Mouse (Mus musculus) megakaryocyte, embryonic 14.5 days (primary cell): ENCODE data around the gene Akr1c20. TPM values are rescaled to one million over a fixed set of nuclear protein-coding genes. Genes with fewer than 3 reads are reported as not detected.

Source experiments
- H3K27me3 ChIP-seq: replicated peaks from 2 replicates; pipeline ENCODE3; 2012; ENCODE audit warnings: inconsistent platforms
- H3K36me3 ChIP-seq: replicated peaks from 2 replicates; pipeline ENCODE3; 2012; ENCODE audit warnings: low read length, inconsistent platforms, mixed read lengths
- H3K4me1 ChIP-seq: 2 replicates; pipeline ENCODE4 v1.6.1; 2012; ENCODE audit warnings: inconsistent platforms
- H3K4me3 ChIP-seq: replicated peaks from 2 replicates; pipeline ENCODE3; 2012; ENCODE audit warnings: moderate library complexity, mild to moderate bottlenecking, inconsistent platforms
- H3K9me3 ChIP-seq: 2 replicates; pipeline ENCODE4 v1.6.1; 2012; ENCODE audit warnings: inconsistent platforms
- FLI1 ChIP-seq: IDR thresholded peaks from 2 replicates; pipeline ENCODE4 v1.6.1; 2012; ENCODE audit warnings: low read length, inconsistent platforms, mixed read lengths
- GATA1 ChIP-seq: IDR thresholded peaks from 3 replicates; pipeline ENCODE4 v1.6.1; 2012; ENCODE audit warnings: mixed read lengths, low read length, inconsistent platforms, borderline replicate concordance
- polyA plus RNA-seq: library from polyadenylated mRNA; stranded (reverse); fragments of >175 nt; gene quantifications from 2 replicates; pipeline ENCODE4 v1.2.3, GENCODE M21; 2012; ENCODE audit warnings: low replicate concordance; ENCODE audit not compliant: insufficient read depth

Gene Akr1c20
- polyA plus RNA-seq, result not detected in 2 replicates

DNA sequence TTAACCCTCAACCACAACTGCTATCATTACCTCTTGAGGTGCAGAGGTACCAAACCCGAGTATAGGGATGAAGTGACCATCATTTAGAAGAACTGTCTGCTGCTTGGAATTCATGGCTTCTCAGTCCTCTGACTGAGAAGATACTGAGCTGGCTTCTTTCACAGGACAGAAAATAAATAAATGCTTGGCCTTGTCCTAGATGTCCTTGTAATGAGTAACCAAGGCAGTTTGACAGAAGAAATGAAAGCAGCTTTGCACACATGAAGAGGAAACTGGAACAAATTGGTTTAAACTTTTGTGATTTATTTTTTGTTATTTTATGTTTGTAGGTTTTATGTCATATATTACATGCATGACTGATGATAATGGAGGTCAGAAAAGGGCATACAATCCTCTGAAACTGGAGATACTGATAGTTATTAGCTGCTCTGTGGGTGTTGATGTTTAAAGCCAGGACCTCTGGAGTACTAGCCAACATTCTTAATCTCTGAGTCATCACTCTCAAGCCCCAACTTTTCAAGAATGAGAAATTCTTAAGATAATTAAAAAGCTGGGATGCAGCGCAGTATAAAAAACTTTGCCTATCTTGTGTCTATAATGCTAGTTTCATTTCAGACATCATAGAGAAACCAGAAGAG, at the start of gene Akr1c20:
Gene Akr1c20, minus strand, starts transcription at position 145 of the 638 bp plus-strand sequence.
- Histone ChIP-seq H3K36me3 (no peaks in the 10 kb centered on the region), H3K4me1 (no peaks in the 10 kb centered on the region)
- TF ChIP-seq GATA1 (no peak), FLI1 (no peak)

DNA sequence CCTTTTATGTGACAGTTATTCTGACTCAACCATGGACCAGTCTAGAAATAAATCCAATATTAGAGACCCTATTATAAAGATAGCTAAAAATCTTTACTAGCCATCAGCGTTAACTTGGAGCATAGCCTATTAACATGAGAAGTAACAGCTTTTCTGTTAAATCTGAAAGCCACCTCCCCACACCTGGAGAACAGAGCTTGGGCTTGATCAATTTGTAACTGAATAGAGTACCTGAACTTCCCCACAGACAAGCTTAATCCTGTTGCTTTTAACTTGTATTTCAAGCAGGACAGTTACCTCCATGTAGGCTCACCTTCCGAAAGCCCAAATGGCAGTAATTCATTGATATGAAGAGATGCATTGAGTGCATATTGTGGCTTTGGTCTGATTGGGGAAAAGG, 42.9 kb upstream of the Akr1c20 start:
- Histone ChIP-seq H3K36me3 (no peaks in the 10 kb centered on the region), H3K9me3 (peaks cover 5% of the 10 kb centered on the region; the same call in 1 of the 2 replicates), H3K27me3 (no peaks in the 10 kb centered on the region), H3K4me1 (no peaks in the 10 kb centered on the region), H3K4me3 (no peak overlapping the region)
- TF ChIP-seq GATA1, result no peak
- TF ChIP-seq FLI1, result no peak

More for the DNA sequence above, at the start of gene Akr1c20:
- Histone ChIP-seq H3K9me3 (peaks cover 4% of the 10 kb centered on the region; the same call in 1 of the 2 replicates), H3K27me3 (no peaks in the 10 kb centered on the region), H3K4me3 (no peak within 1 kb of the TSS)

DNA sequence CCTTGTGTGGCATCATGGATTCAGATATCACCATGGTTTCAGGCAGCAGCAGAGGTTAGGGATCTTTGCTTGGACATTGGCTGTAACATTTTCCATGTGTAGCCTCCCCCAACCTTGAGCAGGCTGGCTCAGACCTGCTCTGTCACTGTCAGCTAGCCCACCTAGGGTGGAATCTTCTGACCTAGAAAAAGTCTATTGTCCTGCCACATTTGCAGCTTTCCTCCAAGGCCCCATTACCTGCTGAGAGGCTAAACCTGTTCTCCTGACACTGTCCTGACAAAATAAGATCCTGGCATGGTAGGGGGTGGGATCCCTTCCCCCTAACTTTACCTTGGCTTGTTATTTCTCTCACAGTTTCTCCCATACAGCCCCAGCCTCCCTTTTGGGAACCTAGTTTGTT, 37.4 kb upstream of the Akr1c20 start:
- Histone ChIP-seq H3K4me1 (no peaks in the 10 kb centered on the region), H3K27me3 (no peaks in the 10 kb centered on the region), H3K36me3 (no peaks in the 10 kb centered on the region), H3K4me3 (no peak overlapping the region), H3K9me3 (0 out of 2 replicates have a peak, but pooled peaks cover 3% of the 10 kb centered on the region)
- no peak for TF ChIP-seq GATA1
- TF ChIP-seq FLI1, result no peak

DNA sequence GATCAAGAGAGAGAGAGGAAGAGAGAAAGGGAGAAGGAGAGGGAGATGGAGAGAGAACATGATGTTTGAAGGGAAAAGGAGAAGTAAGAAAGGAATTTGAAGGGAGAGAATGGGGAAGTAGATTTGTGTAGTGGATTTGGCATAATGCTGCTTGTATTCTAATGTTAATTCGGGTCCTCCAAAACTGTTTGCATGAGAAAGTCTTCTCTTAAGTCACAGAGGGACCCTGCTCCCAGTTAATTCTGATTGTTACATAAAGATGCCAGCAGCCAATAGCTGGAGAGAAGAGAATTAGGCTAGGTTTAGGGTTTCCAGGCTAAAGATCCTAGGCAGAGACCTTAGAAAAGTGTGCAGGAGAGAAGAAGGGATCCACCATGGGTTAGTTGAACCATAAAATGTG, 36.0 kb upstream of the Akr1c20 start:
- TF ChIP-seq FLI1, result no peak
- no peak for TF ChIP-seq GATA1
- Histone ChIP-seq H3K9me3 (0 out of 2 replicates have a peak, but pooled peaks cover 3% of the 10 kb centered on the region), H3K36me3 (no peaks in the 10 kb centered on the region), H3K4me3 (no peak overlapping the region), H3K4me1 (no peaks in the 10 kb centered on the region), H3K27me3 (no peaks in the 10 kb centered on the region)

DNA sequence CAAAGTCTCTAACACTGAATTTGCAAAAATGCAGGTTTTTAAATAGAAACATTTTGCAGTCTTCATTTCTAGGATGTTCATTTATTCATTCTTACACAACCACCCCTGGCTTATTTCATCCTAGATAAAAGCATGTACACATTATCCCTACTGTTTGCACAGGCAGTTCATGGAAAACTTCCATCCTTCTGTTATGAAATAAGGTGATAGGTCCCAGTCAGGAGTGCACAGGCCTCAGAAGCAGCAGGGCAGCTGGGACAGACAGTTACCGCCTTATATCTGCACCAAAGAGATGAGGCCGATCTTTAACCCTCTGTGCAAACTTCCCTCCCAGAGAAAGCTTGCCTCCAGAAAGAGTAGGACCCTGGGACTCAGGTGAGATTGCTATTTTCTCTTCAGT, 8.3 kb downstream of the Akr1c20 start:
- H3K9me3 ChIP-seq, result peaks cover 4% of the 10 kb centered on the region; the same call in 1 of the 2 replicates
- H3K27me3 ChIP-seq, result no peaks in the 10 kb centered on the region
- TF ChIP-seq GATA1 (no peak), FLI1 (no peak)
- no peaks in the 10 kb centered on the region for H3K36me3 ChIP-seq
- H3K4me3 ChIP-seq, result no peak overlapping the region
- no peaks in the 10 kb centered on the region for H3K4me1 ChIP-seq

DNA sequence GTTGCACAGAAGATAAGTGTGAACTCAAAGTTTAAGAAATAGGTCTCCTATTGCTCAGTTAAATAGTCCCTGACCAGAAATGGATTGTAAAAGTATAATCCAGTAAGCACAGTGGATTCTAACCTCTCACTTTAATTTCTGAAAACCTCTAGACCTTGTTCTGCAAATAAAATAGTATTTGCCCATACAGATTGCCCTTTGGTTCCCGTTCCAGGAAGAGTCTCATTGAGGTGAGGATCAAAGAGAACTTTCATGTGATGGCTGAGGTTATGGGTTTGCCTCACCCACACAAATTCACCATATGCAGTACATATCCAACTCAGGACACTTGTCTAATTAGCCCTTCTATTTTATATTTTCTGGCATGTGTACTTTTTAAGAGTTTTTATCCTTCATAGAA, 55.2 kb downstream of the Akr1c20 start:
- Histone ChIP-seq H3K27me3 (no peaks in the 10 kb centered on the region), H3K36me3 (no peaks in the 10 kb centered on the region), H3K9me3 (0 out of 2 replicates have a peak, but pooled peaks cover 2% of the 10 kb centered on the region), H3K4me3 (no peak overlapping the region), H3K4me1 (no peaks in the 10 kb centered on the region)
- TF ChIP-seq FLI1 (no peak), GATA1 (no peak)

DNA sequence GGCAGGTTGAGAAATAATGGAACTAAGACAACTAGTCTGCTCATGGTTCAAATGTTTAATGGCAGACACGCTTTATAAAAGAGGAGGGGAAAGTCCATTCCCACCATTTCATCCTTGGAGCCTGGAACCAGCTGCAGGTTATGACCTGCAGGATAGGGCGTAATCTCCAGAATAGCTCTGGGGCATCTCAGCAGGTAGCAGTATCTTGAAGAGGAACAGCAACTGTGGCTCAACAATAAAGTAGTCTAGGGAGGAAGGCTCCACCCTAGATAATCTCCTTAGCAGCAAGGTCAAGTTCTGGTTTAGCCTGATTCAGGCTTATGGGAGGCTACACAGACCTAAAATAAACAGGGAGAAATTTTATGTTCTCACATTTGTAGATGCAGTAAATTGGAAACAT, 57.5 kb downstream of the Akr1c20 start:
- TF ChIP-seq FLI1, result no peak
- TF ChIP-seq GATA1, result no peak
- H3K27me3 ChIP-seq, result no peaks in the 10 kb centered on the region
- no peak overlapping the region for H3K4me3 ChIP-seq
- H3K9me3 ChIP-seq, result 0 out of 2 replicates have a peak, but pooled peaks cover 2% of the 10 kb centered on the region
- no peaks in the 10 kb centered on the region for H3K4me1 ChIP-seq
- H3K36me3 ChIP-seq, result no peaks in the 10 kb centered on the region

Other genes with a start within 250 kb of the Akr1c20 start
- gene Akr1c12, start 243.9 kb downstream of the Akr1c20 start, polyA plus RNA-seq, result 0.22 TPM in 1 of 2 replicates, not detected in the other
- not detected in 2 replicates for gene Akr1c6, start 89.0 kb downstream of the Akr1c20 start, polyA plus RNA-seq
- not detected in 2 replicates for gene Akr1c21, start 50.7 kb upstream of the Akr1c20 start, polyA plus RNA-seq
- gene Akr1e1, start 85.8 kb upstream of the Akr1c20 start, polyA plus RNA-seq, result not detected in 2 replicates